Mouse (Mus musculus) MEL (cell line): ENCODE measurements around the gene Dap. TPM values are rescaled to one million over a fixed set of nuclear protein-coding genes. Genes with fewer than 3 reads are reported as not detected.

Source experiments
- DNase-seq: peaks from one replicate; pipeline ENCODE4 v3.0.0; 2011; ENCODE audit warnings: low read depth, low spot score
- H3K27ac ChIP-seq: 2 replicates; pipeline ENCODE4 v1.5.1; 2012; ENCODE audit warnings: low read depth, mild to moderate bottlenecking, control low read depth, low read length, moderate library complexity; ENCODE audit not compliant: control insufficient read depth
- H3K27me3 ChIP-seq, 2 experiments: fragments of 150-350 bp in 1 of 2; sonication (generic) in 1 of 2; 2 replicates each; pipeline ENCODE4 v1.6.1; 2012; ENCODE audit warnings: low read length in 2 of 2, mild to moderate bottlenecking in 2 of 2, improper control_type of control experiment in 1 of 2, moderate library complexity in 1 of 2; ENCODE audit not compliant: insufficient read depth in 2 of 2, control insufficient read depth in 1 of 2
- H3K36me3 ChIP-seq, 2 experiments: 2 replicates each; pipeline ENCODE4 v1.6.1; 2012 to 2014; ENCODE audit warnings: low read length in 2 of 2, improper control_type of control experiment in 1 of 2, inconsistent platforms in 1 of 2, mild to moderate bottlenecking in 1 of 2; ENCODE audit not compliant: insufficient read depth in 2 of 2, control insufficient read depth in 1 of 2
- H3K4me1 ChIP-seq, 2 experiments: fragments of 150-350 bp in 1 of 2; sonication (generic) in 1 of 2; 2 replicates each; pipeline ENCODE4 v1.6.1; 2012; ENCODE audit warnings: low read length in 2 of 2, improper control_type of control experiment in 1 of 2, mild to moderate bottlenecking in 1 of 2; ENCODE audit not compliant: insufficient read depth in 2 of 2, control insufficient read depth in 1 of 2
- H3K4me3 ChIP-seq, 2 experiments: fragments of 150-350 bp in 1 of 2; sonication (generic) in 1 of 2; 2 replicates each; pipeline ENCODE4 v1.5.1; 2012; ENCODE audit warnings: low read depth in 2 of 2, low read length in 2 of 2, mild to moderate bottlenecking in 2 of 2, moderate library complexity in 2 of 2, control low read depth in 1 of 2, improper control_type of control experiment in 1 of 2; ENCODE audit not compliant: control insufficient read depth in 1 of 2, insufficient read depth in 1 of 2
- H3K79me2 ChIP-seq: 2 replicates; pipeline ENCODE4 v1.6.1; 2012; ENCODE audit warnings: mild to moderate bottlenecking, low read length, moderate library complexity; ENCODE audit not compliant: control insufficient read depth, poor library complexity, insufficient read depth
- H3K9ac ChIP-seq: 2 replicates; pipeline ENCODE4 v1.6.1; 2012; ENCODE audit warnings: low read depth, mild to moderate bottlenecking, control low read depth, low read length, moderate library complexity; ENCODE audit not compliant: control insufficient read depth, poor library complexity, severe bottlenecking
- H3K9me3 ChIP-seq: fragments of 150-350 bp; sonication (generic); replicated peaks from 2 replicates; pipeline ENCODE4 v1.6.1; 2012; ENCODE audit warnings: mild to moderate bottlenecking, low read length, improper control_type of control experiment, moderate library complexity; ENCODE audit not compliant: insufficient read depth
- BHLHE40 ChIP-seq: IDR thresholded peaks from 2 replicates; pipeline ENCODE4 v1.6.1; 2012; ENCODE audit warnings: low read depth, mild to moderate bottlenecking, inconsistent platforms, low read length, improper control_type of control experiment, borderline replicate concordance
- CHD1 ChIP-seq: IDR thresholded peaks from 2 replicates; pipeline ENCODE4 v1.6.1; 2012; ENCODE audit warnings: low read depth, mild to moderate bottlenecking, inconsistent platforms, low read length, improper control_type of control experiment
- CHD2 ChIP-seq: IDR thresholded peaks from 2 replicates; pipeline ENCODE4 v1.6.1; 2011; ENCODE audit warnings: low read length, improper control_type of control experiment
- CTCF ChIP-seq, 3 experiments: IDR thresholded peaks in 2 of 3; conservative IDR thresholded peaks in 1 of 3; 2 replicates each; pipeline ENCODE4 v1.5.1; 2011 to 2012; ENCODE audit warnings: low read length in 3 of 3, low read depth in 2 of 3, mild to moderate bottlenecking in 2 of 3, improper control_type of control experiment in 1 of 3, inconsistent platforms in 1 of 3, mixed read lengths in 1 of 3, moderate library complexity in 1 of 3; ENCODE audit not compliant: control insufficient read depth in 1 of 3, insufficient read depth in 1 of 3, poor library complexity in 1 of 3, severe bottlenecking in 1 of 3
- E2F4 ChIP-seq: IDR thresholded peaks from 2 replicates; pipeline ENCODE4 v1.6.1; 2011; ENCODE audit warnings: low read depth, low read length, improper control_type of control experiment, borderline replicate concordance
- ELF1 ChIP-seq: IDR thresholded peaks from 2 replicates; pipeline ENCODE4 v1.6.1; 2014; ENCODE audit warnings: low read depth, mild to moderate bottlenecking, inconsistent platforms, low read length, improper control_type of control experiment, moderate library complexity
- EP300 ChIP-seq, 2 experiments: IDR thresholded peaks; 2 replicates each; pipeline ENCODE4 v1.6.1; 2011; ENCODE audit warnings: improper control_type of control experiment in 2 of 2, low read length in 2 of 2, low read depth in 1 of 2, mild to moderate bottlenecking in 1 of 2
- ETS1 ChIP-seq: IDR thresholded peaks from 2 replicates; pipeline ENCODE4 v1.6.1; 2012; ENCODE audit warnings: low read depth, mild to moderate bottlenecking, inconsistent platforms, low read length, improper control_type of control experiment, moderate library complexity
- GABPA ChIP-seq: IDR thresholded peaks from 2 replicates; pipeline ENCODE4 v1.6.1; 2012; ENCODE audit warnings: low read depth, mild to moderate bottlenecking, inconsistent platforms, low read length, improper control_type of control experiment, moderate library complexity
- GATA1 ChIP-seq: IDR thresholded peaks from 2 replicates; pipeline ENCODE4 v1.6.1; 2011; ENCODE audit warnings: low read depth, low read length, improper control_type of control experiment
- HCFC1 ChIP-seq: IDR thresholded peaks from 2 replicates; pipeline ENCODE4 v1.6.1; 2012; ENCODE audit warnings: low read depth, mild to moderate bottlenecking, inconsistent platforms, low read length, improper control_type of control experiment, moderate library complexity
- JUND ChIP-seq: IDR thresholded peaks from 2 replicates; pipeline ENCODE4 v1.6.1; 2011; ENCODE audit warnings: low read depth, mild to moderate bottlenecking, improper control_type of control experiment, low read length
- KAT2A ChIP-seq: conservative IDR thresholded peaks from 2 replicates; pipeline ENCODE4 v1.6.1; 2012; ENCODE audit warnings: low read depth, low read length, improper control_type of control experiment, inconsistent platforms
- MAFK ChIP-seq: IDR thresholded peaks from 2 replicates; pipeline ENCODE4 v1.6.1; 2011; ENCODE audit warnings: low read depth, mild to moderate bottlenecking, low read length, improper control_type of control experiment, borderline replicate concordance
- MAX ChIP-seq: IDR thresholded peaks from 2 replicates; pipeline ENCODE4 v1.6.1; 2011; ENCODE audit warnings: low read length, improper control_type of control experiment
- MAZ ChIP-seq: IDR thresholded peaks from 2 replicates; pipeline ENCODE4 v1.6.1; 2012; ENCODE audit warnings: low read depth, mild to moderate bottlenecking, inconsistent platforms, low read length, improper control_type of control experiment
- MXI1 ChIP-seq: IDR thresholded peaks from 2 replicates; pipeline ENCODE4 v1.6.1; 2011; ENCODE audit warnings: mild to moderate bottlenecking, low read depth, low read length, improper control_type of control experiment
- MYB ChIP-seq: IDR thresholded peaks from 2 replicates; pipeline ENCODE4 v1.6.1; 2011; ENCODE audit warnings: mild to moderate bottlenecking, low read depth, low read length, improper control_type of control experiment
- MYC ChIP-seq: IDR thresholded peaks from 2 replicates; pipeline ENCODE4 v1.6.1; 2011; ENCODE audit warnings: low read depth, mild to moderate bottlenecking, low read length, improper control_type of control experiment, moderate library complexity
- NELFE ChIP-seq: IDR thresholded peaks from 2 replicates; pipeline ENCODE4 v1.6.1; 2011; ENCODE audit warnings: low read depth, low read length, improper control_type of control experiment
- NRF1 ChIP-seq: IDR thresholded peaks from 2 replicates; pipeline ENCODE4 v1.6.1; 2014; ENCODE audit warnings: low read depth, mild to moderate bottlenecking, inconsistent platforms, low read length, improper control_type of control experiment, moderate library complexity; ENCODE audit not compliant: poor library complexity, insufficient read depth, severe bottlenecking
- POLR2A ChIP-seq, 2 experiments: IDR thresholded peaks; 2 replicates each; pipeline ENCODE4 v1.6.1; 2011 to 2012; ENCODE audit warnings: low read length in 2 of 2, mild to moderate bottlenecking in 2 of 2, control low read depth in 1 of 2, improper control_type of control experiment in 1 of 2, low read depth in 1 of 2, moderate library complexity in 1 of 2; ENCODE audit not compliant: control insufficient read depth in 1 of 2, insufficient read depth in 1 of 2, poor library complexity in 1 of 2
- POLR2AphosphoS2 ChIP-seq: IDR thresholded peaks from 2 replicates; pipeline ENCODE4 v1.6.1; 2011; ENCODE audit warnings: low read length, improper control_type of control experiment
- POLR2AphosphoS5 ChIP-seq: IDR thresholded peaks from 2 replicates; pipeline ENCODE4 v1.6.1; 2012; ENCODE audit warnings: low read depth, borderline replicate concordance, mild to moderate bottlenecking, inconsistent platforms, low read length, moderate library complexity, mixed read lengths
- RAD21 ChIP-seq: IDR thresholded peaks from 2 replicates; pipeline ENCODE4 v1.6.1; 2011; ENCODE audit warnings: mild to moderate bottlenecking, low read depth, low read length, improper control_type of control experiment
- RCOR1 ChIP-seq: IDR thresholded peaks from 2 replicates; pipeline ENCODE4 v1.6.1; 2012; ENCODE audit warnings: low read depth, mild to moderate bottlenecking, inconsistent platforms, low read length, improper control_type of control experiment
- SIN3A ChIP-seq: IDR thresholded peaks from 2 replicates; pipeline ENCODE4 v1.6.1; 2012; ENCODE audit warnings: low read length, improper control_type of control experiment, inconsistent platforms
- SMC3 ChIP-seq: IDR thresholded peaks from 2 replicates; pipeline ENCODE4 v1.6.1; 2011; ENCODE audit warnings: low read depth, low read length, improper control_type of control experiment
- TAL1 ChIP-seq: IDR thresholded peaks from 2 replicates; pipeline ENCODE4 v1.6.1; 2012; ENCODE audit warnings: mild to moderate bottlenecking, inconsistent platforms, low read length, moderate library complexity, mixed read lengths
- TCF12 ChIP-seq: IDR thresholded peaks from 2 replicates; pipeline ENCODE4 v1.6.1; 2014; ENCODE audit warnings: low read depth, mild to moderate bottlenecking, inconsistent platforms, low read length, improper control_type of control experiment, moderate library complexity
- UBTF ChIP-seq: IDR thresholded peaks from 2 replicates; pipeline ENCODE4 v1.6.1; 2012; ENCODE audit warnings: low read depth, mild to moderate bottlenecking, inconsistent platforms, low read length, improper control_type of control experiment, moderate library complexity, borderline replicate concordance; ENCODE audit not compliant: insufficient read depth
- USF1 ChIP-seq: IDR thresholded peaks from 2 replicates; pipeline ENCODE4 v1.6.1; 2014; ENCODE audit warnings: low read depth, mild to moderate bottlenecking, inconsistent platforms, low read length, improper control_type of control experiment, moderate library complexity
- USF2 ChIP-seq, 2 experiments: IDR thresholded peaks; 2 replicates each; pipeline ENCODE4 v1.6.1; 2011 to 2012; ENCODE audit warnings: improper control_type of control experiment in 2 of 2, low read length in 2 of 2, borderline replicate concordance in 1 of 2, inconsistent platforms in 1 of 2, low read depth in 1 of 2, mild to moderate bottlenecking in 1 of 2; ENCODE audit not compliant: insufficient read depth in 1 of 2
- ZC3H11A ChIP-seq: IDR thresholded peaks from 2 replicates; pipeline ENCODE4 v1.6.1; 2012; ENCODE audit warnings: low read depth, mild to moderate bottlenecking, inconsistent platforms, low read length, improper control_type of control experiment
- ZKSCAN1 ChIP-seq: IDR thresholded peaks from 2 replicates; pipeline ENCODE4 v1.6.1; 2012; ENCODE audit warnings: low read depth, mild to moderate bottlenecking, inconsistent platforms, low read length, improper control_type of control experiment, moderate library complexity
- ZMIZ1 ChIP-seq: IDR thresholded peaks from 2 replicates; pipeline ENCODE4 v1.6.1; 2012; ENCODE audit warnings: low read depth, mild to moderate bottlenecking, inconsistent platforms, low read length, improper control_type of control experiment, moderate library complexity
- ZNF384 ChIP-seq: IDR thresholded peaks from 2 replicates; pipeline ENCODE4 v1.6.1; 2012; ENCODE audit warnings: low read depth, mild to moderate bottlenecking, inconsistent platforms, low read length, improper control_type of control experiment
- polyA plus RNA-seq, 2 experiments: library from polyadenylated mRNA; stranded (reverse) in 1 of 2; unstranded in 1 of 2; fragments of >175 nt in 1 of 2; fragments of >200 nt in 1 of 2; gene quantifications; 2 replicates each; pipeline versions ENCODE4 v1.2.1 to v1.2.4; 2012; ENCODE audit warnings: low replicate concordance in 2 of 2, low read depth in 1 of 2; ENCODE audit not compliant: insufficient read length in 2 of 2, insufficient read depth in 1 of 2, missing spikeins in 1 of 2
- total RNA-seq: library from RNA; depleted of rRNA; stranded (reverse); fragments of 300-350 nt; gene quantifications from 2 replicates; pipeline ENCODE4 v1.2.3, GENCODE M21; 2012

The Dap gene
- total and polyA plus RNA-seq, 3 experiments, result 17.8 to 72.6 TPM; not detected in 1

- H3K4me1 ChIP-seq, result peaks cover 3 to 10% of the 10 kb centered on the region in 2 experiments; a peak in 3 of 4 replicates
- H3K27ac ChIP-seq, result no peak overlapping the region
- no peaks in the 10 kb centered on the region for H3K27me3 ChIP-seq
- no peaks in the 10 kb centered on the region for H3K79me2 ChIP-seq
- H3K9ac ChIP-seq, result no peak overlapping the region
- peak; percentile 81 for DNase-seq
- no peak overlapping the region for H3K4me3 ChIP-seq
- H3K9me3 ChIP-seq, result no peaks in the 10 kb centered on the region
- peaks cover 0 to 12% of the 10 kb centered on the region in 2 experiments; a peak in 2 of 4 replicates for H3K36me3 ChIP-seq
- 0 out of 2 replicates have a peak, but pooled peaks have one; percentile 42 for TF ChIP-seq ELF1
- no peak for TF ChIP-seq JUND
- no peak for TF ChIP-seq RAD21
- TF ChIP-seq KAT2A, result no peak
- peak; percentile 83 for TF ChIP-seq GATA1
- peak; percentile 72 for TF ChIP-seq TCF12
- no peak for TF ChIP-seq HCFC1
- peak; percentile 62 to 72; a peak in 3 of 4 replicates for TF ChIP-seq EP300 (IDR thresholded peaks at IDR 0.05; ENCODE audit: low read depth in 1 of 2, low read length in 2 of 2)
- TF ChIP-seq MAZ, result no peak
- 0 out of 2 replicates have a peak, but pooled peaks have one; percentile 57 for TF ChIP-seq SIN3A
- no peak for TF ChIP-seq UBTF
- TF ChIP-seq USF2 (IDR thresholded peaks at IDR 0.05; ENCODE audit: borderline replicate concordance in 1 of 2, insufficient read depth in 1 of 2, low read depth in 1 of 2, low read length in 2 of 2), result no peak
- no peak for TF ChIP-seq NELFE
- TF ChIP-seq MAFK, result no peak
- no peak for TF ChIP-seq MAX
- no peak for TF ChIP-seq BHLHE40
- no peak for TF ChIP-seq ZMIZ1
- no peak for TF ChIP-seq POLR2A (IDR thresholded peaks at IDR 0.05; ENCODE audit: control insufficient read depth in 1 of 2, insufficient read depth in 1 of 2, low read depth in 1 of 2, low read length in 2 of 2, poor library complexity in 1 of 2)
- no peak for TF ChIP-seq POLR2AphosphoS5
- TF ChIP-seq ZC3H11A, result no peak
- no peak for TF ChIP-seq ETS1
- peak; percentile 63; the same call in 1 of the 2 replicates for TF ChIP-seq MXI1
- TF ChIP-seq RCOR1, result peak; percentile 68
- no peak for TF ChIP-seq ZNF384
- no peak for TF ChIP-seq NRF1
- TF ChIP-seq MYC, result peak; percentile 10; the same call in 1 of the 2 replicates
- no peak for TF ChIP-seq SMC3
- no peak for TF ChIP-seq CHD1
- no peak for TF ChIP-seq MYB
- no peak for TF ChIP-seq USF1
- no peak for TF ChIP-seq GABPA
- no peak for TF ChIP-seq ZKSCAN1
- TF ChIP-seq POLR2AphosphoS2, result no peak
- TF ChIP-seq E2F4, result no peak
- TF ChIP-seq CHD2, result no peak
- TF ChIP-seq TAL1, result peak; percentile 68
- no peak for TF ChIP-seq CTCF (IDR thresholded peaks at IDR 0.05 in 2 of 3, conservative IDR thresholded peaks at IDR 0.05 in 1 of 3; ENCODE audit: control insufficient read depth in 1 of 3, insufficient read depth in 1 of 3, low read depth in 2 of 3, low read length in 3 of 3, poor library complexity in 1 of 3, severe bottlenecking in 1 of 3)
These were observed 75.3 kb downstream of the Dap start for GRCm38 (mm10) chr15:31299258-31299917.
